Mouse (Mus musculus): ENCODE results near the gene Wasf2.
A peak's percentile ranks its signal among the peaks of the same experiment; 100 is the strongest.

Wasf2 gene

GRCm38 (mm10) chr4:133175998-133176760 is 45.9 kb downstream of the Wasf2 start:
- DNase-seq (ENCODE audit: low spot score in 2 of 2) = no peak

- DNase-seq (ENCODE audit: low spot score in 2 of 2) = no peak
Observed at GRCm38 (mm10) chr4:133176761-133177403, 46.6 kb downstream of the Wasf2 start.

GRCm38 (mm10) chr4:133178305-133178704 is 48.0 kb downstream of the Wasf2 start:
- DNase-seq (ENCODE audit: low spot score in 2 of 2) = no peak

GRCm38 (mm10) chr4:133179258-133179657 is 49.0 kb downstream of the Wasf2 start:
- DNase-seq (ENCODE audit: low spot score in 2 of 2) = no peak

- no peak for DNase-seq (ENCODE audit: low spot score in 2 of 2)
Observed at GRCm38 (mm10) chr4:133182439-133183033, 52.2 kb downstream of the Wasf2 start.

- DNase-seq (ENCODE audit: low spot score in 2 of 2) = no peak
Observed at GRCm38 (mm10) chr4:133184031-133184897, 54.0 kb downstream of the Wasf2 start.

GRCm38 (mm10) chr4:133184898-133185665 is 54.8 kb downstream of the Wasf2 start:
- DNase-seq (ENCODE audit: low spot score in 2 of 2) = no peak

GRCm38 (mm10) chr4:133185893-133186292 is 55.6 kb downstream of the Wasf2 start:
- DNase-seq (ENCODE audit: low spot score in 2 of 2) = no peak

- DNase-seq (ENCODE audit: low spot score in 2 of 2) = no peak
Observed at GRCm38 (mm10) chr4:133186856-133187255, 56.6 kb downstream of the Wasf2 start.

- no peak for DNase-seq (ENCODE audit: low spot score in 2 of 2)
Observed at GRCm38 (mm10) chr4:133189396-133189795, 59.1 kb downstream of the Wasf2 start.

- no peak for DNase-seq (ENCODE audit: low spot score in 2 of 2)
Observed at GRCm38 (mm10) chr4:133194482-133194881, 64.2 kb downstream of the Wasf2 start.

- DNase-seq (ENCODE audit: low spot score in 2 of 2) = no peak
Observed at GRCm38 (mm10) chr4:133195014-133195413, 64.7 kb downstream of the Wasf2 start.

- DNase-seq (ENCODE audit: low spot score in 2 of 2) = no peak
Observed at GRCm38 (mm10) chr4:133196136-133196535, 65.8 kb downstream of the Wasf2 start.

- no peak for DNase-seq (ENCODE audit: low spot score in 2 of 2)
Observed at GRCm38 (mm10) chr4:133196852-133197251, 66.5 kb downstream of the Wasf2 start.

GRCm38 (mm10) chr4:133197355-133197754 is 67.0 kb downstream of the Wasf2 start:
- no peak for DNase-seq (ENCODE audit: low spot score in 2 of 2)

GRCm38 (mm10) chr4:133197801-133198286 is 67.5 kb downstream of the Wasf2 start:
- DNase-seq (ENCODE audit: low spot score in 2 of 2) = no peak

GRCm38 (mm10) chr4:133198337-133199180 is 68.3 kb downstream of the Wasf2 start:
- no peak for DNase-seq (ENCODE audit: low spot score in 2 of 2)

- no peak for DNase-seq (ENCODE audit: low spot score in 2 of 2)
Observed at GRCm38 (mm10) chr4:133199743-133200142, 69.4 kb downstream of the Wasf2 start.

GRCm38 (mm10) chr4:133200343-133200742 is 70.0 kb downstream of the Wasf2 start:
- DNase-seq (ENCODE audit: low spot score in 2 of 2) = peak in 1 of 2 experiments; percentile 35
